Mouse (Mus musculus): ENCODE measurements around the gene Isg15.

Isg15 gene

GRCm38 (mm10) chr4:156200623-156201475 lies at the start of gene Isg15:
Gene Isg15, minus strand, starts transcription at chr4:156200818.
- DNase-seq (ENCODE audit: low spot score) = no peak

GRCm38 (mm10) chr4:156249567-156249966 lies 48.9 kb upstream of the Isg15 start:
- no peak for DNase-seq (ENCODE audit: low spot score)

- DNase-seq (ENCODE audit: low spot score) = peak; percentile 47
These were observed 36.2 kb upstream of the Isg15 start for GRCm38 (mm10) chr4:156236651-156237447.

- DNase-seq (ENCODE audit: low spot score) = peak; percentile 93
These were observed 35.4 kb upstream of the Isg15 start, which contains the start of gene Noc2l for GRCm38 (mm10) chr4:156235808-156236533. Gene Noc2l, plus strand, starts transcription at chr4:156236010.

GRCm38 (mm10) chr4:156235360-156235770 lies 34.7 kb upstream of the Isg15 start:
- DNase-seq (ENCODE audit: low spot score) = peak; percentile 76

GRCm38 (mm10) chr4:156234701-156235213 lies 34.1 kb upstream of the Isg15 start, which contains the start of gene Plekhn1:
Gene Plekhn1, minus strand, starts transcription at chr4:156234857.
- peak; percentile 85 for DNase-seq (ENCODE audit: low spot score)

- DNase-seq (ENCODE audit: low spot score) = peak; percentile 63
These were observed 33.4 kb upstream of the Isg15 start for GRCm38 (mm10) chr4:156234021-156234501.

- no peak for DNase-seq (ENCODE audit: low spot score)
These were observed 27.9 kb upstream of the Isg15 start for GRCm38 (mm10) chr4:156228393-156229024.

- no peak for DNase-seq (ENCODE audit: low spot score)
These were observed 27.3 kb upstream of the Isg15 start for GRCm38 (mm10) chr4:156227752-156228392.

GRCm38 (mm10) chr4:156224276-156224675 lies 23.7 kb upstream of the Isg15 start:
- no peak for DNase-seq (ENCODE audit: low spot score)

- no peak for DNase-seq (ENCODE audit: low spot score)
These were observed 19.3 kb upstream of the Isg15 start for GRCm38 (mm10) chr4:156219936-156220335.

- DNase-seq (ENCODE audit: low spot score) = no peak
These were observed 17.2 kb upstream of the Isg15 start for GRCm38 (mm10) chr4:156217838-156218237.

GRCm38 (mm10) chr4:156217022-156217669 lies 16.5 kb upstream of the Isg15 start:
- no peak for DNase-seq (ENCODE audit: low spot score)

- no peak for DNase-seq (ENCODE audit: low spot score)
These were observed 15.6 kb upstream of the Isg15 start for GRCm38 (mm10) chr4:156216196-156216595.

- DNase-seq (ENCODE audit: low spot score) = no peak
These were observed 15.0 kb upstream of the Isg15 start, which contains the start of gene Perm1 for GRCm38 (mm10) chr4:156215649-156216048. Gene Perm1, plus strand, starts transcription at chr4:156215868.

- DNase-seq (ENCODE audit: low spot score) = no peak
These were observed 12.5 kb upstream of the Isg15 start for GRCm38 (mm10) chr4:156213134-156213533.

GRCm38 (mm10) chr4:156209963-156210635 lies 9.5 kb upstream of the Isg15 start:
- no peak for DNase-seq (ENCODE audit: low spot score)

- no peak for DNase-seq (ENCODE audit: low spot score)
These were observed 8.3 kb upstream of the Isg15 start for GRCm38 (mm10) chr4:156208872-156209271.

GRCm38 (mm10) chr4:156203413-156204131 lies 3.0 kb upstream of the Isg15 start:
- DNase-seq (ENCODE audit: low spot score) = peak; percentile 62

Measured in embryo, embryonic 10.5 days (tissue).